Mouse (Mus musculus) adrenal gland (tissue): ENCODE results near the gene Ace.
"Not testable (repeated sequence)": the region's sequence is repeated elsewhere in the genome, so short reads cannot be mapped to it uniquely, and the experiment has no call there.

Experiments used
- intact Hi-C: fragments of 180-260 bp; cut with DNase I; formaldehyde crosslinking; loops from one replicate; pipeline ENCODE4 v1.15.1; 2025

The Ace gene

GRCm38 (mm10) chr11:105987446-105987845, 19.7 kb downstream of the Ace start:
- intact Hi-C loops = no loop called here

GRCm38 (mm10) chr11:105989446-105989845, 21.7 kb downstream of the Ace start:
- intact Hi-C loops = no loop called here

- intact Hi-C loops = no loop called here
Measured at GRCm38 (mm10) chr11:105990231-105990630, 22.5 kb downstream of the Ace start.

GRCm38 (mm10) chr11:105994375-105994774, 26.6 kb downstream of the Ace start, which contains the start of gene Ace3:
Ace3 (plus strand) TSS chr11:105994675.
- intact Hi-C loops = no loop called here

- intact Hi-C loops = no loop called here
Measured at GRCm38 (mm10) chr11:106000062-106000461, 32.3 kb downstream of the Ace start.

- intact Hi-C loops = no loop called here
Measured at GRCm38 (mm10) chr11:106001718-106002117, 34.0 kb downstream of the Ace start.

- intact Hi-C loops = no loop called here
Measured at GRCm38 (mm10) chr11:106004576-106004975, 36.8 kb downstream of the Ace start.

GRCm38 (mm10) chr11:106005970-106006369, 38.2 kb downstream of the Ace start:
- intact Hi-C loops = no loop called here

- intact Hi-C loops = no loop called here
Measured at GRCm38 (mm10) chr11:106007821-106008220, 40.1 kb downstream of the Ace start, which contains the start of gene Kcnh6. Kcnh6 (plus strand) TSS chr11:106008124.

GRCm38 (mm10) chr11:106012711-106013110, 45.0 kb downstream of the Ace start:
- intact Hi-C loops = no loop called here

GRCm38 (mm10) chr11:106013556-106014225, 45.9 kb downstream of the Ace start:
- intact Hi-C loops = no loop called here

- intact Hi-C loops = no loop called here
Measured at GRCm38 (mm10) chr11:106016440-106016839, 48.7 kb downstream of the Ace start.

GRCm38 (mm10) chr11:106020051-106020763, 52.5 kb downstream of the Ace start:
- intact Hi-C loops = no loop called here

GRCm38 (mm10) chr11:106025774-106026173, 58.0 kb downstream of the Ace start:
- intact Hi-C loops = loop anchor here (2.0 kb wide), 1 partner anchor 99 kb away; no protein-coding TSS in a partner anchor

GRCm38 (mm10) chr11:106026465-106027151, 58.9 kb downstream of the Ace start:
- intact Hi-C loops = loop anchor here (2.0 kb wide), 1 partner anchor 100 kb away; no protein-coding TSS in a partner anchor

GRCm38 (mm10) chr11:106027607-106028006, 59.9 kb downstream of the Ace start:
- intact Hi-C loops = loop anchor here (2.0 kb wide), 1 partner anchor 101 kb away; no protein-coding TSS in a partner anchor

GRCm38 (mm10) chr11:106032074-106032473, 64.3 kb downstream of the Ace start:
- intact Hi-C loops = not testable (repeated sequence)

- intact Hi-C loops = no loop called here
Measured at GRCm38 (mm10) chr11:106033491-106033919, 65.8 kb downstream of the Ace start.

GRCm38 (mm10) chr11:106034986-106035385, 67.2 kb downstream of the Ace start:
- intact Hi-C loops = loop anchor here (5.0 kb wide), 1 partner anchor 47 kb away; the partner anchor contains the start of gene Map3k3

GRCm38 (mm10) chr11:106036548-106037417, 69.0 kb downstream of the Ace start, which contains the start of gene Dcaf7:
Dcaf7 (plus strand) TSS chr11:106036872.
- intact Hi-C loops = loop anchor here (5.0 kb wide), 1 partner anchor 46 kb away; the partner anchor contains the start of gene Map3k3

GRCm38 (mm10) chr11:106037418-106037751, 69.6 kb downstream of the Ace start:
- intact Hi-C loops = loop anchor here (5.0 kb wide), 1 partner anchor 45 kb away; the partner anchor contains the start of gene Map3k3
